Mouse (Mus musculus) adrenal gland, postnatal 36 days (tissue): ENCODE measurements around the gene St6galnac1. TPM values are rescaled to one million over a fixed set of nuclear protein-coding genes. Genes with fewer than 3 reads are reported as not detected.
A peak's percentile ranks its signal among the peaks of the same experiment; 100 is the strongest.
"Not testable (repeated sequence)": the region's sequence is repeated elsewhere in the genome, so short reads cannot be mapped to it uniquely, and the experiment has no call there.

Source experiments
- DNase-seq, 2 experiments: peaks; one replicate each; pipeline ENCODE4 v3.0.0; 2021; ENCODE audit warnings: mixed read lengths in 1 of 2
- total RNA-seq, 2 experiments: library from RNA; stranded (reverse); gene quantifications; 2 replicates each; pipeline ENCODE4 v1.2.3; 2021

The St6galnac1 gene
- total RNA-seq, 2 experiments from 2014 or later = 0.33 TPM; not detected in 1

GRCm38 (mm10) chr11:116807116-116807515 lies 31.8 kb upstream of the St6galnac1 start:
- DNase-seq = no peak

- no peak for DNase-seq
Measured at GRCm38 (mm10) chr11:116806136-116807071, 31.1 kb upstream of the St6galnac1 start.

GRCm38 (mm10) chr11:116802709-116803108 lies 27.4 kb upstream of the St6galnac1 start:
- no peak for DNase-seq

DNA sequence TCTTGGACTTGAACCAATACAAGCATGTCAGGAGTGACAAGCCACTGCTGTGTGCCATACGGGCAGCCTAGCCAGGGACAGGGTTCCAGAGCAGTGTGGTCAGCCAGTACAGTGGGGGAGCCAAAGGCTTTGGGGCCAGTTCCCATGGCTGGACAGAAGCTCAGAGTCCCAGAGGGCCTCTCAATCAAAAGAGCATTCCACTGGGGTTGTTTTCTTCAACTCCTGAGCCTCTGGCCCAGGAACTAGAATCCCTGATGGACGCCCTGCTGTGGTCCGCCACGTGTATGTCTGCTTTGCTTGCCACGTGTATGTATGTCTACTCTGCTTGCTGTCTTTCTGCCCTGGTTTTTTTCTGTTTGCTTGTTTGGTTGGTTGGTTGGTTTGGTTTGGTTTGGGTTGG lies 25.8 kb upstream of the St6galnac1 start:
- DNase-seq = no peak

GRCm38 (mm10) chr11:116799364-116799763 lies 24.1 kb upstream of the St6galnac1 start:
- DNase-seq = no peak

- no peak for DNase-seq
Measured at GRCm38 (mm10) chr11:116784221-116784620, 8.9 kb upstream of the St6galnac1 start.

GRCm38 (mm10) chr11:116782737-116783145 lies 7.4 kb upstream of the St6galnac1 start:
- DNase-seq = peak in 1 of 2 experiments; percentile 12

GRCm38 (mm10) chr11:116773205-116773604 lies 2.1 kb downstream of the St6galnac1 start:
- DNase-seq = no peak

DNA sequence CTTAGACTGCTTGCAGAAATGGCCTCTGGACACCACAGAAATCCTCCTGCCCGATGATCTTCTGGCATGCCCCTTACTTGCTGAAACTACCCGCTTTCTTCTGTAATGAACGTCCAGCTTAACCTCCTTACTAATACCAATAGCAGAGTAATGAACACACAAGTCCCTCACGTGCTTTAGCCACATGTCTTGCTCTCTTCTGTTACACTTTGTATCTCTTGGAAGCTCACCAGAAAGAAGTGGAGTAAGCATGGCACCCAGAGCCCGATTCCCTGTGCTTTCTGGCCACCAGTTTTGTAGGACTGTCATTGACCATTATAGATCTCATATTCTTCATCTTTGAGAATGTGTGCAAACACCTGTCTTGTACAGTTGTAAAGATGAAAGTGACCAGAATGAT lies 5.4 kb downstream of the St6galnac1 start:
- DNase-seq = no peak

GRCm38 (mm10) chr11:116764946-116765345 lies 10.4 kb downstream of the St6galnac1 start:
- no peak for DNase-seq

DNA sequence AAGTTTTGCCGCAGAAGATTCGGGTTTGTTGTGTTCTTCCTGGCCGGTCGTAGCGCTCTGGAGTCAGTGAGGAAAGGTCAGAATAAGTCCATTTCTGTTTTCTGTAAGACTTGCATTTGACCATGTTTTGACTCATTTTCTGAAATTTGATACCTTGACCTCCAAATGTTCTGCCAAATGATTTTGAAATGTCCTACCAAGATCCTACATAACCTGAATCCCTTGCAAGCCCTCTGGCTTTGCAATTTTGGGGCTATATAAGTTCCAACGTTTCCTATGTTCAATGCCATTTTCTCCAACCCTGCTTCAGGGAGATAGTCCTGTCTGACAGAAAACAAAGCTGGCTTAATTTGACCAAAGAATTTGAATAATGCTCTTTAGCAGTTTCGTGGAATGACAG lies 11.0 kb downstream of the St6galnac1 start:
- DNase-seq = no peak

DNA sequence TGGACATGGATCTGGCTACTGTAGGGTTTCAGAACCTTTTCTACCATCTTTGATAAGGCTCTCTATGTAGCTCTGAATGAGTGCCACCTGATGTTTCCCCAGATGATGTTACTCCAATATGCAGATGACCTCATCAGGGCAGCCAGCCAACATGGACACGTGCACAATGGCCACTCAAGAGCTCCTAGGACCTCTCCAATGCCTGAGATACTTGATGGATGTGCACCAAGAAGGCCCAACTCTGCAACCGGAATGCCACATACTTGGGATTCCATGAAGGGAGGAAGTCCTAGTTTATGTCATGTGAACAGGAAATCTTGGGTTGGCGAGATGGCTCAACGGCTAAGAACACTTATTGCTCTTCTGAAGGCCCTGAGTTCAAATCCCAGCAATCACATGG lies 20.1 kb downstream of the St6galnac1 start:
- peak; percentile 11 to 26 for DNase-seq

GRCm38 (mm10) chr11:116753674-116754470 lies 21.4 kb downstream of the St6galnac1 start:
- peak; percentile 75 to 76 for DNase-seq

GRCm38 (mm10) chr11:116749733-116750132 lies 25.6 kb downstream of the St6galnac1 start:
- no peak for DNase-seq

DNA sequence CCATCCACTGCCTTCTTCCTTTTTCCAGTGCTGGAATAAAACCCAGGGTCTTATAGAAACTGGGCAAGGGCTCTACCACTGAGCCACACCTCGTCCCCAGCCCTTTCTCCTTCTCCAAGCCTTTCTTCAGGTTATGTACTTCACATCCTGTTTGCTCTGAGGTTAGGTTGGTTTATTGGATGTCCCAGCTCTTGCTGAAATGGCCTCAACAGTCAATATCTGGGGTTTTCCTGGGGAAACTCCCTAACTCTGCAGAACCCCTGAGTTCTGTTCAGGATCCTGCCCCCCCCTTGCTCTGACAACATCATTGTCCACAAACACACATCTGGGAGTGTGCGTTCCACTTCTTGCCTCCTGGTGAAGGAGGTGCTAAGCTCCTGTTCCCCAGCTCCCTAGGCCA lies 26.6 kb downstream of the St6galnac1 start:
- DNase-seq = not testable (repeated sequence)

DNA sequence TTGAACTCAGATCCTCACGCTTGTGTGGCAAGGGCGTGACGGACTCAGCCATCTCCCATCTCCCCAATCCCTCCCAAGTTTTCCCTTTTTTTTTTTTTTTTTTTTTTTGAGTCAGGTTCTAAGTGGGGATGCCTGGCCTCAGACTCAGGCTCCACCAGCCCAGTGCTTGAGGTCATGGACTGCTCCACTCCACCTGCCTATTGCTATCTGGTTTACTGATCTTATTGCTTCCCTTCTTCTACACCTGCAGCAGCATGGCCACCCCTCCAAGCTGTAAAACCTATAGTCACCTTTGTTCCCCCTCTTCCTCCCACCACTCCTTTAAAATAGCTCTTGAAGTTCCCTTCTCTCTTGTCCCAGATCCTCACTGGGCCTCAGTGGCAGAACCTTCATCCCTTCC lies 28.5 kb downstream of the St6galnac1 start:
- not testable (repeated sequence) for DNase-seq

DNA sequence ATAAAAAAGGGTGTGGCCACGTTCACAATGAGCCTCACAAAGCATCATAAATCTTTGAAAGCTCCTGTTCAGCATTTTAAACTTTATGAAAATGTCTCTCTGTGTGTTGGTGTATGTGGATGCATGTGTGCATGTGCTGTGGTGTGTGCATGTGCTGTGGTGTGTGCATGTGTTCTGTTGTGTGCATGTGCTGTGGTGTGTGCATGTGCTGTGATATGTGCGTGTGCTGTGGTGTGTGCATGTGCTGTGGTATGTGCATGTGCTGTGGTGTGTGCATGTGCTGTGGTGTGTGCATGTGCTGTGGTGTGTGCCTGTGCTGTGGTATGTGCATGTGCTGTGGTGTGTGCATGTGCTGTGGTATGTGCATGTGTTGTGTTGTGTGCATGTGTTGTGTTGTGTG lies 29.9 kb downstream of the St6galnac1 start:
- DNase-seq = not testable (repeated sequence)

DNA sequence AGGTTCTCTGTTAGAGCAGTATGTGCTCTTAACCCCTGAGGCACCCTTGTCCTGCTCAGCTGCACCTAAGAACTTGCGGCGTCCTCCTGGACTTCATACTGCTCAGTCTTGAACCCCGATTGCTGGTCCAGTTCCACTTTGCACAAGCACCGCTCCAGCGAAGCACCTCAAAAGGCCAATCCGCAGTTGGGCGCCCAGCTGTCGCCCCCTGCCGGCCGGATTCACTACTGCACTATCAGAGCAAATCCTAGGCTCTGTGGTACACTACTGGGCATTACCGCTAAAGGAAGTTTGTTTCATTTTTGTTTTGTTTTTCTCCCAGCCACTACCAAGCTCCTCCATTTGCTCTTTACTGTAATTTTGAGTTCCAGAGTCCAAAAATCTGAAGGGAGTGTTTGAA lies 36.9 kb downstream of the St6galnac1 start:
- DNase-seq = peak in 1 of 2 experiments; percentile 13

GRCm38 (mm10) chr11:116732536-116732935 lies 42.8 kb downstream of the St6galnac1 start:
- no peak for DNase-seq

DNA sequence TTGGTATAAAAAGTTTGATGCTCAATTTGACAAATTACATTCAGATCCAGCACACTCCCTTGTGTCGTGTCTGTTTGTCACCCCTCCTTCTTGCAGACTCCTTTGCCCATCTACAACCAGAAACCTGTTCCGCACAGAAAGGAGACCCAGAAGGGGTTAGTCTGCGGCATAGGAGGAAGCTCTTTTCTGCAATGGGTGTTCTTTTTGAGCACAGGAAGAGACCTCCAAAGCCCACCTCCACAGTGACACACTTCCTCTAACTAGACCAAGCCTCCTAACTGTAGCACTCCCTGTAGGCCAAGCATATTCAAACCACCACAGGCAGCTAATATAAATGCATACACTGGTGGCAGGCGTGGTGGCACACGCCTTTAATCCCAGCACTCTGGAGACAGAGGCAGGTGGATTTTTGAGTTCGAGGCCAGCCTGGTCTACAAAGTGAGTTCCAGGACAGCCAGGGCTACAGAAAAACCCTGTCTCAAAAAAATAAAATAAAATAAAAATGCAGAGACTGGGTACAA lies 44.2 kb downstream of the St6galnac1 start:
- DNase-seq = not testable (repeated sequence)

DNA sequence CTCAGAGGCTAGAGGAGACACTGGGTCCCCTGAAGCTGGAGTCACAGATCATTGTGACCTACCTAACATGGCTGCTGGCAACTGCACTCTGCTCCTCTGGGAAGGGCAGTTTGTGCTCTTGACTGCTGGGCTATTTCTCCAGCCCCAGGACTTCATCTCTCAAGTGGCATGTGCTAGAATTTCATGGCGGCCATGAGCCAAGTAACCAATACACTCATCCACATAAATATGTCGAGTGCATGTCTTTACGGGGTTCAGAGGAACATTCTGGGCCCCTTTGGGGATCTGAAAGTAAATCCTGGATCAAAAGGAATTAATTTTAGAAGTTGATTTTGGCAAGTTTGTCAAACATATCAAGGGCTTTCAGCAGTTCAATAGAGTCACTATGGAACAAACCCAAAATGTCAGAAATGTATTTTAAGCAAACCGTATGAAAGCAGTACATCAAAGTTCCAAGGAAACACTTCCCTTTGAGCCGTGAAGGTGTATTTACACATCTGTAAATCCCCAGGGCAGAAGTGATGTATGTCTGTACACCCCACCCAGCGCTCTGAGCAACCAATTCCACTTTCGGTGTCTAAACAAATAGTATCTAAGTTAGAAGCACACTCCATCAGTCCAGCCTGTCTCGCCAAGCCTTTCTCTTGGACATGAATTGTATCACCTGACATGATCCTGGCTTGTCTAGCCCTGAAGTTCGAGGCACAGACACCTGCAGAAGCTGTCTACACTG lies 45.9 kb downstream of the St6galnac1 start:
- DNase-seq = no peak

DNA sequence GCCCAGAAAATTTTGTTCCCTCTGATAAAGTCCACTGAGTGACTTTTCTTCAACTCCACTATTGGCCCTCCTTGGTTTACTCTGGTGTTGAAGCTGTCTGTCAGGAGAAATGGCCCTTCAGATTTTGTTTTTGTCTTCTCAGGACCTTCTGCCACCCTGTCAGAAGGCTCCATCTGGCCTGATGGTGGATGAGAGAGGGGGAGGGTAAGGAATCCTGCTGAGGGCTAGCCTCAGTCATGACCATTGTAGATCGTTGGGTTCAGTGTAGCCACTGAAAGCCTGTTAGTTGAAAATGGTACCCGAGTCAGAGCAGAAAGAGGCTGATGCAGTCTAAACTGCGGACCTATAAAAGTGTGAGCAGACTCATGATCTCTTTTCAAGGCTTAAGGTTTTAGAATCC lies 49.2 kb downstream of the St6galnac1 start:
- DNase-seq = no peak
